Mouse (Mus musculus): ENCODE measurements at regions not wholly inside any gene's neighbourhood (a gene's known extent, or its start where the extent isn't known, plus 50 kb on each side); places are given as distances from the start of the nearest gene placed in this dataset.

- no peak overlapping the region for H3K4me3 ChIP-seq (replicated peaks in 1 of 3; ENCODE audit: low read depth in 2 of 3, low read length in 2 of 3, poor library complexity in 1 of 3)
- TF ChIP-seq ZNF384 (IDR thresholded peaks at IDR 0.05; ENCODE audit: low read depth, low read length) (no peak), BHLHE40 (IDR thresholded peaks at IDR 0.05; ENCODE audit: low read depth, low read length) (peak; percentile 8; the same call in 1 of the 2 replicates)
- dilution Hi-C loops (cut with MboI; ENCODE audit: extremely low pct_ligation_motif_present, extremely low pct_unique_long_range_greater_than_20kb, low sequenced_read_pairs) (no loop called here), in situ Hi-C loops (cut with MboI; ENCODE audit: low pct_ligation_motif_present, low pct_unique_long_range_greater_than_20kb, low sequenced_read_pairs) (no loop called here)
- H3K9ac ChIP-seq (ENCODE audit: insufficient read depth, low read depth): no peak overlapping the region
- H3K4me1 ChIP-seq (ENCODE audit: control insufficient read depth in 1 of 2, insufficient read depth in 2 of 2): peaks cover 0 to 3% of the 10 kb centered on the region in 2 experiments; a peak in 1 of 4 replicates
- H3K4me2 ChIP-seq (ENCODE audit: insufficient read depth, low read depth, poor library complexity, severe bottlenecking): no peak overlapping the region
- DNase-seq (ENCODE audit: extremely low read depth): no peak
- no peaks in the 10 kb centered on the region for H3K36me3 ChIP-seq (replicated peaks in 1 of 2; ENCODE audit: control insufficient read depth in 1 of 2, insufficient read depth in 1 of 2, low read length in 1 of 2)
- H3K9me3 ChIP-seq (replicated peaks; ENCODE audit: low read length): peaks cover 7% of the 10 kb centered on the region
- H3K27ac ChIP-seq (ENCODE audit: insufficient read depth, low read depth): no peak overlapping the region
- H3K27me3 ChIP-seq (replicated peaks): peaks cover 83% of the 10 kb centered on the region
- H3K79me2 ChIP-seq (replicated peaks; ENCODE audit: control insufficient read depth, extremely low read depth, insufficient read depth, poor library complexity, severe bottlenecking): no peaks in the 10 kb centered on the region
Measured at GRCm38 (mm10) chr2:27590511-27590910, 75.6 kb downstream of the Wdr5 start.

DNA sequence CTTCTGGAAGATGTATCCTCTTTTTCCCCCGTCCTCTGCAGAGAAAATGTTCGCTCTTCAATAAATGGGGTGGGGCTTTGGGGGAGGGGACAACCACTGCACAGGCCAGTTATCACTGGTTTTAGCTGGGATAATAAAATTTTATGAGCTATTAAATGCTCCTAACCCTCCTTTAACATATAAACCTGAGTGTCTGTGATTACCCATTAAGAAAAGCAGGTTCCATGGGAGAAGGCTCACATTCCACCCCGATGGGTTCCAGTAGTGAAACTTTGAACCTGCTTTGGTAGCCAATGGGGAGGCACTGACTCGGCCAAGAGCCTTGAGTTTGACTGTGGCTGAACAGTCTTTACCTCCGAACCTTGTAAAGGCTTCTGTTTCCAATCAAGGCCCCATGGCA lies 76.7 kb downstream of the Wdr5 start:
- H3K27ac ChIP-seq (ENCODE audit: insufficient read depth, low read depth): no peak overlapping the region
- TF ChIP-seq MXI1 (IDR thresholded peaks at IDR 0.05; ENCODE audit: low read depth, low read length): no peak
- H3K27me3 ChIP-seq (replicated peaks): peaks cover 89% of the 10 kb centered on the region
- DNase-seq (ENCODE audit: extremely low read depth): no peak
- dilution Hi-C loops (cut with MboI; ENCODE audit: extremely low pct_ligation_motif_present, extremely low pct_unique_long_range_greater_than_20kb, low sequenced_read_pairs) (no loop called here), in situ Hi-C loops (cut with MboI; ENCODE audit: low pct_ligation_motif_present, low pct_unique_long_range_greater_than_20kb, low sequenced_read_pairs) (no loop called here)
- H3K4me1 ChIP-seq (ENCODE audit: control insufficient read depth in 1 of 2, insufficient read depth in 2 of 2): peaks cover 0 to 3% of the 10 kb centered on the region in 2 experiments; a peak in 1 of 4 replicates
- no peak overlapping the region for H3K9ac ChIP-seq (ENCODE audit: insufficient read depth, low read depth)
- no peak overlapping the region for H3K4me2 ChIP-seq (ENCODE audit: insufficient read depth, low read depth, poor library complexity, severe bottlenecking)
- no peak overlapping the region for H3K4me3 ChIP-seq (replicated peaks in 1 of 3; ENCODE audit: low read depth in 2 of 3, low read length in 2 of 3, poor library complexity in 1 of 3)
- peaks cover 7% of the 10 kb centered on the region for H3K9me3 ChIP-seq (replicated peaks; ENCODE audit: low read length)
- no peaks in the 10 kb centered on the region for H3K36me3 ChIP-seq (replicated peaks in 1 of 2; ENCODE audit: control insufficient read depth in 1 of 2, insufficient read depth in 1 of 2, low read length in 1 of 2)
- no peaks in the 10 kb centered on the region for H3K79me2 ChIP-seq (replicated peaks; ENCODE audit: control insufficient read depth, extremely low read depth, insufficient read depth, poor library complexity, severe bottlenecking)

DNA sequence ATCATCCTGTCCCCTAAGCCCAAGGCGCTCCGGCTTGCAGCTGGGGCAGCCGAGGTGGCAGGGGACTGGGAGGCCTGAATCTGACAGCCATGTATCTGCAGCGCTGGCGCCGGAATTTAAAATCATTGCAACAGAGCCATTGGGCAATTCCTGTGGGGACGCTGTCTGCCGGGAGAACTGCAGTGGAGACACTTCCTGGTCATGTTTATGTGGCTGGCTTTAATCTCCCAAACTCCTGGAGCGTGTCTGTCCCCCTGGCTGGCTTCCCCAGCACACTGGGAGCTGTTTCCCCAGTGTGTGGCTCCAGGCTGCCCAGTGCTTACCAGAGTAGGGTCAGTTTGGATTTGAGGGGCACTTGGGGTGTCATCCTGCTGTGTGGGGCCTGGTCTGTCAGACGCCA lies 78.4 kb downstream of the Wdr5 start:
- H3K9ac ChIP-seq (ENCODE audit: insufficient read depth, low read depth): no peak overlapping the region
- H3K27ac ChIP-seq (ENCODE audit: insufficient read depth, low read depth): no peak overlapping the region
- H3K9me3 ChIP-seq (replicated peaks; ENCODE audit: low read length): peaks cover 7% of the 10 kb centered on the region
- H3K79me2 ChIP-seq (replicated peaks; ENCODE audit: control insufficient read depth, extremely low read depth, insufficient read depth, poor library complexity, severe bottlenecking): no peaks in the 10 kb centered on the region
- no peak for DNase-seq (ENCODE audit: extremely low read depth)
- no peak overlapping the region for H3K4me2 ChIP-seq (ENCODE audit: insufficient read depth, low read depth, poor library complexity, severe bottlenecking)
- dilution Hi-C loops (cut with MboI; ENCODE audit: extremely low pct_ligation_motif_present, extremely low pct_unique_long_range_greater_than_20kb, low sequenced_read_pairs) (no loop called here), in situ Hi-C loops (cut with MboI; ENCODE audit: low pct_ligation_motif_present, low pct_unique_long_range_greater_than_20kb, low sequenced_read_pairs) (no loop called here)
- no peaks in the 10 kb centered on the region for H3K36me3 ChIP-seq (replicated peaks in 1 of 2; ENCODE audit: control insufficient read depth in 1 of 2, insufficient read depth in 1 of 2, low read length in 1 of 2)
- TF ChIP-seq ZMIZ1 (IDR thresholded peaks at IDR 0.05; ENCODE audit: low read depth, low read length) (no peak), UBTF (IDR thresholded peaks at IDR 0.05; ENCODE audit: low read depth, low read length) (no peak), JUN (IDR thresholded peaks at IDR 0.05; ENCODE audit: insufficient read depth, low read depth, low read length) (no peak)
- H3K4me3 ChIP-seq (replicated peaks in 1 of 3; ENCODE audit: low read depth in 2 of 3, low read length in 2 of 3, poor library complexity in 1 of 3): no peak overlapping the region
- peaks cover 0 to 3% of the 10 kb centered on the region in 2 experiments; a peak in 1 of 4 replicates for H3K4me1 ChIP-seq (ENCODE audit: control insufficient read depth in 1 of 2, insufficient read depth in 2 of 2)
- H3K27me3 ChIP-seq (replicated peaks): peaks cover 90% of the 10 kb centered on the region

- Histone ChIP-seq H3K27me3 (replicated peaks) (peaks cover 93% of the 10 kb centered on the region), H3K4me2 (ENCODE audit: insufficient read depth, low read depth, poor library complexity, severe bottlenecking) (no peak overlapping the region), H3K4me1 (ENCODE audit: control insufficient read depth in 1 of 2, insufficient read depth in 2 of 2) (no peaks in the 10 kb centered on the region), H3K9me3 (replicated peaks; ENCODE audit: low read length) (peaks cover 5% of the 10 kb centered on the region), H3K4me3 (replicated peaks in 1 of 3; ENCODE audit: low read depth in 2 of 3, low read length in 2 of 3, poor library complexity in 1 of 3) (no peak overlapping the region), H3K36me3 (replicated peaks in 1 of 2; ENCODE audit: control insufficient read depth in 1 of 2, insufficient read depth in 1 of 2, low read length in 1 of 2) (no peaks in the 10 kb centered on the region), H3K27ac (ENCODE audit: insufficient read depth, low read depth) (no peak overlapping the region), H3K9ac (ENCODE audit: insufficient read depth, low read depth) (no peak overlapping the region), H3K79me2 (replicated peaks; ENCODE audit: control insufficient read depth, extremely low read depth, insufficient read depth, poor library complexity, severe bottlenecking) (no peaks in the 10 kb centered on the region)
- in situ Hi-C loops (cut with MboI; ENCODE audit: low pct_ligation_motif_present, low pct_unique_long_range_greater_than_20kb, low sequenced_read_pairs) (no loop called here), dilution Hi-C loops (cut with MboI; ENCODE audit: extremely low pct_ligation_motif_present, extremely low pct_unique_long_range_greater_than_20kb, low sequenced_read_pairs) (no loop called here)
- no peak for DNase-seq (ENCODE audit: extremely low read depth)
- no peak for TF ChIP-seq USF1 (IDR thresholded peaks at IDR 0.05; ENCODE audit: low read depth, low read length)
- no peak for TF ChIP-seq ZC3H11A (IDR thresholded peaks at IDR 0.05; ENCODE audit: low read depth, low read length)
- TF ChIP-seq POLR2AphosphoS2 (IDR thresholded peaks at IDR 0.05; ENCODE audit: low read depth, low read length): no peak
- no peak for TF ChIP-seq HCFC1 (IDR thresholded peaks at IDR 0.05; ENCODE audit: low read depth, low read length)
- TF ChIP-seq UBTF (IDR thresholded peaks at IDR 0.05; ENCODE audit: low read depth, low read length): no peak
- no peak for TF ChIP-seq CHD2 (IDR thresholded peaks at IDR 0.05; ENCODE audit: low read length)
- no peak for TF ChIP-seq E2F4 (IDR thresholded peaks at IDR 0.05; ENCODE audit: insufficient replicate concordance, low read depth, low read length)
- TF ChIP-seq MXI1 (IDR thresholded peaks at IDR 0.05; ENCODE audit: low read depth, low read length): no peak
- no peak for TF ChIP-seq POLR2A (IDR thresholded peaks at IDR 0.05; ENCODE audit: low read depth, low read length)
- TF ChIP-seq BHLHE40 (IDR thresholded peaks at IDR 0.05; ENCODE audit: low read depth, low read length): no peak
- no peak for TF ChIP-seq SIN3A (IDR thresholded peaks at IDR 0.05; ENCODE audit: low read length)
- TF ChIP-seq ETS1 (conservative IDR thresholded peaks at IDR 0.05; ENCODE audit: low read depth, low read length): no peak
- TF ChIP-seq MAZ (IDR thresholded peaks at IDR 0.05; ENCODE audit: low read depth, low read length): no peak
- no peak for TF ChIP-seq NRF1 (IDR thresholded peaks at IDR 0.05; ENCODE audit: low read depth, low read length)
- no peak for TF ChIP-seq ZNF384 (IDR thresholded peaks at IDR 0.05; ENCODE audit: low read depth, low read length)
- TF ChIP-seq GABPA (IDR thresholded peaks at IDR 0.05; ENCODE audit: insufficient replicate concordance, low read depth, low read length): no peak
- TF ChIP-seq MAFK (IDR thresholded peaks at IDR 0.05; ENCODE audit: insufficient replicate concordance, low read length): no peak
Measured at GRCm38 (mm10) chr2:27595251-27595650, 80.3 kb downstream of the Wdr5 start.
